Mouse (Mus musculus): Measurements from ENCODE around the gene Slc15a5. TPM values are rescaled to one million over a fixed set of nuclear protein-coding genes. Genes with fewer than 3 reads are reported as not detected.

Slc15a5 gene
- polyA plus RNA-seq, 1 experiment from 2014 or later: not detected

GRCm38 (mm10) chr6:138041865-138042264 is 37.9 kb downstream of the Slc15a5 start:
- Histone ChIP-seq H3K36me3 (ENCODE audit: control insufficient read depth, insufficient read depth, low read length) (no peaks in the 10 kb centered on the region), H3K9me3 (ENCODE audit: control insufficient read depth, low read length) (no peaks in the 10 kb centered on the region), H3K27me3 (ENCODE audit: control insufficient read depth, insufficient read depth, low read length) (no peaks in the 10 kb centered on the region), H3K4me1 (ENCODE audit: control insufficient read depth, insufficient read depth, low read length) (no peaks in the 10 kb centered on the region), H3K27ac (ENCODE audit: low read depth, low read length) (no peak overlapping the region), H3K4me2 (ENCODE audit: low read depth, low read length) (no peak overlapping the region), H3K9ac (replicated peaks; ENCODE audit: low read depth, low read length) (no peak overlapping the region), H3K4me3 (ENCODE audit: low read depth, low read length) (no peak overlapping the region)
- ATAC-seq (ENCODE audit: low read depth): no peak
- WGBS: 92% methylated on average over 4 of the region's 4 CpGs

GRCm38 (mm10) chr6:138037587-138037986 is 42.1 kb downstream of the Slc15a5 start:
- WGBS: 90% methylated on average over 5 of the region's 5 CpGs
- no peaks in the 10 kb centered on the region for H3K9me3 ChIP-seq (ENCODE audit: control insufficient read depth, low read length)
- H3K9ac ChIP-seq (replicated peaks; ENCODE audit: low read depth, low read length): no peak overlapping the region
- no peaks in the 10 kb centered on the region for H3K36me3 ChIP-seq (ENCODE audit: control insufficient read depth, insufficient read depth, low read length)
- no peak for ATAC-seq (ENCODE audit: low read depth)
- no peaks in the 10 kb centered on the region for H3K27me3 ChIP-seq (ENCODE audit: control insufficient read depth, insufficient read depth, low read length)
- H3K4me1 ChIP-seq (ENCODE audit: control insufficient read depth, insufficient read depth, low read length): no peaks in the 10 kb centered on the region
- H3K4me3 ChIP-seq (ENCODE audit: low read depth, low read length): no peak overlapping the region
- no peak overlapping the region for H3K27ac ChIP-seq (ENCODE audit: low read depth, low read length)
- no peak overlapping the region for H3K4me2 ChIP-seq (ENCODE audit: low read depth, low read length)

- Histone ChIP-seq H3K9me3 (ENCODE audit: control insufficient read depth, low read length) (no peaks in the 10 kb centered on the region), H3K9ac (replicated peaks; ENCODE audit: low read depth, low read length) (no peak overlapping the region), H3K27ac (ENCODE audit: low read depth, low read length) (no peak overlapping the region), H3K4me3 (ENCODE audit: low read depth, low read length) (no peak overlapping the region), H3K36me3 (ENCODE audit: control insufficient read depth, insufficient read depth, low read length) (no peaks in the 10 kb centered on the region), H3K4me1 (ENCODE audit: control insufficient read depth, insufficient read depth, low read length) (no peaks in the 10 kb centered on the region), H3K4me2 (ENCODE audit: low read depth, low read length) (no peak overlapping the region), H3K27me3 (ENCODE audit: control insufficient read depth, insufficient read depth, low read length) (no peaks in the 10 kb centered on the region)
- 92% methylated on average over 12 of the region's 12 CpGs for WGBS
- no peak for ATAC-seq (ENCODE audit: low read depth)
Observed at GRCm38 (mm10) chr6:138036891-138037290, 42.8 kb downstream of the Slc15a5 start.

- Histone ChIP-seq H3K9ac (replicated peaks; ENCODE audit: low read depth, low read length) (no peak overlapping the region), H3K9me3 (ENCODE audit: control insufficient read depth, low read length) (no peaks in the 10 kb centered on the region), H3K4me2 (ENCODE audit: low read depth, low read length) (no peak overlapping the region), H3K4me3 (ENCODE audit: low read depth, low read length) (no peak overlapping the region), H3K27ac (ENCODE audit: low read depth, low read length) (no peak overlapping the region), H3K4me1 (ENCODE audit: control insufficient read depth, insufficient read depth, low read length) (no peaks in the 10 kb centered on the region), H3K27me3 (ENCODE audit: control insufficient read depth, insufficient read depth, low read length) (no peaks in the 10 kb centered on the region), H3K36me3 (ENCODE audit: control insufficient read depth, insufficient read depth, low read length) (no peaks in the 10 kb centered on the region)
- ATAC-seq (ENCODE audit: low read depth): no peak
Observed at GRCm38 (mm10) chr6:138016898-138017297, 62.8 kb downstream of the Slc15a5 start.

DNA sequence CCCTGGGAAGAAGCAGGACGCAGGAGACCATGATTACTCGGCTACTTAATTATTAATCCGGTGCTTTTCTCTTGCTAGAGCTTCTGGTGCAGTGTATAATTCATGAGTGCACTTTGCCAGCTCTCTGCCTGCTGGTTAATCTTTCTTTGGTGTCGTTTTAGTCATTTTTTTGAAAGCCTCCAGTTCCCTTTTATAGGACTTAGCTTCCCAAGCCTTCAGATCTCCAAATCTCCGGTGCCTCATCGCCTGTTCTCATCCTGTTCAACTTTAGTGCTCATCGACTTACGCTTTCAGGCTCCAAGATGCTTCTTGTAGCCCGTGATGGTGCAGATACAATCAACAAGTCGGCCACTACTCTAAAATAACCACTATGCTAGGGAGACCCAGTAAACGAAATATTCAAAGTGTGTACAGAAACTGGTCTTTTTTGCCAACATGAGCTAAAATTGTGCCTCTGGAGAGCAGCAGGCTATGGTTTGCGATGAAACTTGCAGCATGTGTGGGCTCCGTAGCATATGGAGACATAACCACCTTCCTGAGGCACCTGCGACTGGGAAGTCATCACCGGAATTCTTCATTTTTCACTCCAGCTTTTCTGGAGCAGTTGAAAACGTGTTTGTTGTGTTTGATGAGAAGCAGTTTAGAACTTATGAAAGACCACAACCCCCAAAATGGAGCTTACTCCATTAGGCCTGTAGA is 64.6 kb downstream of the Slc15a5 start:
- Histone ChIP-seq H3K4me3 (ENCODE audit: low read depth, low read length) (no peak overlapping the region), H3K36me3 (ENCODE audit: control insufficient read depth, insufficient read depth, low read length) (no peaks in the 10 kb centered on the region), H3K9me3 (ENCODE audit: control insufficient read depth, low read length) (no peaks in the 10 kb centered on the region), H3K27ac (ENCODE audit: low read depth, low read length) (no peak overlapping the region), H3K9ac (replicated peaks; ENCODE audit: low read depth, low read length) (no peak overlapping the region), H3K4me1 (ENCODE audit: control insufficient read depth, insufficient read depth, low read length) (no peaks in the 10 kb centered on the region), H3K4me2 (ENCODE audit: low read depth, low read length) (no peak overlapping the region), H3K27me3 (ENCODE audit: control insufficient read depth, insufficient read depth, low read length) (no peaks in the 10 kb centered on the region)
- WGBS: 83% methylated on average over 16 of the region's 16 CpGs
- ATAC-seq (ENCODE audit: low read depth): no peak

DNA sequence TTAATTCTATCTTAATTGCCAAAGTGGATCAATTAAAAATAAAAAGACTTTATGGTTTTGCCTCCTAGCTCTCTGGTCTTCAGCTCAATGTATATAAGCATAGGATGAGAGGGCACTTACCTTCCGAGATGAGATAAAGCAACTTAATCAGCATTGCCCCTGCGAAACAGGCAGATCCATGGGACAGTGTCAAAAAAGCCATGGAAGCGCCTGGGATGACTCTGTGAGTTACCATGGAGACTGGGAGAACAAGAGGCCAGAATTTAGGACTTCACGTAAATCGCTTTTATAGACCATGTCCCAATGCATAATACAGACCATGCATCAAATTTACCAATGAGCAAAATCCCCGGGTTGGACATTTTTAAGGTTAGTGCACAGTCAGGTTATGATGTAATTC is 67.8 kb downstream of the Slc15a5 start:
- Histone ChIP-seq H3K4me3 (ENCODE audit: low read depth, low read length) (no peak overlapping the region), H3K27me3 (ENCODE audit: control insufficient read depth, insufficient read depth, low read length) (no peaks in the 10 kb centered on the region), H3K36me3 (ENCODE audit: control insufficient read depth, insufficient read depth, low read length) (no peaks in the 10 kb centered on the region), H3K4me1 (ENCODE audit: control insufficient read depth, insufficient read depth, low read length) (no peaks in the 10 kb centered on the region), H3K27ac (ENCODE audit: low read depth, low read length) (no peak overlapping the region), H3K9me3 (ENCODE audit: control insufficient read depth, low read length) (no peaks in the 10 kb centered on the region), H3K9ac (replicated peaks; ENCODE audit: low read depth, low read length) (no peak overlapping the region), H3K4me2 (ENCODE audit: low read depth, low read length) (no peak overlapping the region)
- ATAC-seq (ENCODE audit: low read depth): peak; percentile 68; the same call in 1 of the 2 replicates
- 38% methylated on average over 6 of the region's 6 CpGs for WGBS

- Histone ChIP-seq H3K4me1 (ENCODE audit: control insufficient read depth, insufficient read depth, low read length) (no peaks in the 10 kb centered on the region), H3K36me3 (ENCODE audit: control insufficient read depth, insufficient read depth, low read length) (no peaks in the 10 kb centered on the region), H3K9ac (replicated peaks; ENCODE audit: low read depth, low read length) (no peak overlapping the region), H3K9me3 (ENCODE audit: control insufficient read depth, low read length) (no peaks in the 10 kb centered on the region), H3K27me3 (ENCODE audit: control insufficient read depth, insufficient read depth, low read length) (no peaks in the 10 kb centered on the region), H3K27ac (ENCODE audit: low read depth, low read length) (no peak overlapping the region), H3K4me2 (ENCODE audit: low read depth, low read length) (no peak overlapping the region), H3K4me3 (ENCODE audit: low read depth, low read length) (no peak overlapping the region)
- 84% methylated on average over 6 of the region's 6 CpGs for WGBS
- ATAC-seq (ENCODE audit: low read depth): no peak
Observed at GRCm38 (mm10) chr6:138007705-138008104, 72.0 kb downstream of the Slc15a5 start.

DNA sequence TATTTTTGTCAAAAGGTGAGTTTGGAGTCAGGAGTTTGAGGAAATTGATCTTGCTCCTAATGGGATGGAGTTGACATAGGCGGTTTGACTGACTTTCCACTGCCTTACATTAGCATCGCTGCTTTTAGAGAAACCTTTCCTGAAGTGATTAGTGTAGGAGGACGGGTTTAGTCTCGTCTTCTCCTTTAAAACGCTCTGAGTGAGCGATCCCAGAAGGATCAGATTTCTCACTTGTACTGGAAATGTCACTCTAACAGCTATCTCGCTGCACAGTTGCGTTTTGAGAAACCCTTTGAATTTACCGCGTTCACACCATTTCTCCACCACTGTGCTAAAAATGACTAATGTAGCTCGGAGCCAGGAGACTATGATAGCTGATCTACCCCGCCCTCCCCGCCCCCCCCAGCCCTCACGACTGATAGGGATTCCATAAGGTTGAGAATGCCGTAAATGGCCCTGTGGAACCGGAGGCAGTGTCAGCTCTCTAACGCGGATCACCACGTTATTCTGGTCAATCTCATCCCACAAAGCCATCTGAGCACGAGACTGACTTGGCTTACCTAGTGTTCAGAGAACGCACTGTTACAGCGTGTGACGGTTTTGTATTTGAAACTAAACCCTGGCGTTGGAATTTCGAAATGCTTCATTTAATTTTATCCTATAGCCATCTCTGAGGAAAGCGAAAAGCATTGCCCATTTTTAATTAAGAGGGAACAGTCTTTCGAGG is 73.0 kb downstream of the Slc15a5 start:
- H3K4me2 ChIP-seq (ENCODE audit: low read depth, low read length): no peak overlapping the region
- no peak for ATAC-seq (ENCODE audit: low read depth)
- H3K27ac ChIP-seq (ENCODE audit: low read depth, low read length): no peak overlapping the region
- no peaks in the 10 kb centered on the region for H3K36me3 ChIP-seq (ENCODE audit: control insufficient read depth, insufficient read depth, low read length)
- H3K4me3 ChIP-seq (ENCODE audit: low read depth, low read length): no peak overlapping the region
- no peak overlapping the region for H3K9ac ChIP-seq (replicated peaks; ENCODE audit: low read depth, low read length)
- 84% methylated on average over 27 of the region's 27 CpGs for WGBS
- no peaks in the 10 kb centered on the region for H3K9me3 ChIP-seq (ENCODE audit: control insufficient read depth, low read length)
- H3K27me3 ChIP-seq (ENCODE audit: control insufficient read depth, insufficient read depth, low read length): no peaks in the 10 kb centered on the region
- H3K4me1 ChIP-seq (ENCODE audit: control insufficient read depth, insufficient read depth, low read length): no peaks in the 10 kb centered on the region

GRCm38 (mm10) chr6:137989853-137990252 is 89.9 kb downstream of the Slc15a5 start:
- Histone ChIP-seq H3K4me1 (ENCODE audit: control insufficient read depth, insufficient read depth, low read length) (no peaks in the 10 kb centered on the region), H3K9ac (replicated peaks; ENCODE audit: low read depth, low read length) (no peak overlapping the region), H3K9me3 (ENCODE audit: control insufficient read depth, low read length) (no peaks in the 10 kb centered on the region), H3K4me3 (ENCODE audit: low read depth, low read length) (no peak overlapping the region), H3K36me3 (ENCODE audit: control insufficient read depth, insufficient read depth, low read length) (no peaks in the 10 kb centered on the region), H3K27me3 (ENCODE audit: control insufficient read depth, insufficient read depth, low read length) (no peaks in the 10 kb centered on the region), H3K4me2 (ENCODE audit: low read depth, low read length) (no peak overlapping the region), H3K27ac (ENCODE audit: low read depth, low read length) (no peak overlapping the region)
- no peak for ATAC-seq (ENCODE audit: low read depth)
